Mouse (Mus musculus): ENCODE results near the gene Snta1. TPM values are rescaled to one million over a fixed set of nuclear protein-coding genes. Genes with fewer than 3 reads are reported as not detected.
A peak's percentile ranks its signal among the peaks of the same experiment; 100 is the strongest.

Snta1 gene
- polyA plus RNA-seq, 1 experiment from 2014 or later = 23.7 TPM

DNA sequence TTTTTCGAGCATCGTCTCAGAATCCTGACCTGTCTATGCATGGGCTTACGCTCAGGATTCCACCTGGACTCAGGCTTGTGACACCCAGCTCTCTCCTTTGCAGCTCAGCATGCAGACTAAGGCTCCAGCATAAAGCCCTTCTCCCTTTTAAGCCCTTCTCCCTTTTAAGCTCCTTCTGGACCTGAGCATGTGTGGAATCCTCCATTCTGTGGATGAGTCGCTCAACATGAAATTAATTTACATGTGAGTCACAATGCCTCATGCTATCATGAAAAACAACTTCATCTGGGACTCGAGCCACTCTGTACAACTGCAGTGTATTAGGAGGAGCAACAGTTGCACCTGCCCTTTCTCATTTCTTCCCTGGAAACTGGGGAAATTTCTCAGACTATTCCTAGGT is 14.3 kb upstream of the Snta1 start:
- Histone ChIP-seq H3K27ac (replicated peaks in 1 of 2; ENCODE audit: control insufficient read depth in 1 of 2, insufficient read depth in 1 of 2, low read depth in 2 of 2, low read length in 2 of 2) (no peak overlapping the region), H3K9me3 (ENCODE audit: control insufficient read depth, low read length) (0 out of 2 replicates have a peak, but pooled peaks cover 3% of the 10 kb centered on the region), H3K27me3 (ENCODE audit: control insufficient read depth, insufficient read depth, low read length) (no peaks in the 10 kb centered on the region), H3K36me3 (ENCODE audit: control insufficient read depth, insufficient read depth, low read length) (no peaks in the 10 kb centered on the region), H3K4me3 (ENCODE audit: control insufficient read depth in 1 of 2, insufficient read depth in 1 of 2, low read depth in 1 of 2, low read length in 2 of 2) (no peak overlapping the region), H3K4me1 (ENCODE audit: control insufficient read depth in 2 of 2, insufficient read depth in 2 of 2, low read length in 2 of 2) (peaks cover 6 to 8% of the 10 kb centered on the region in 2 experiments; a peak in 2 of 4 replicates), H3K4me2 (ENCODE audit: low read length) (no peak overlapping the region), H3K9ac (ENCODE audit: low read length) (no peak overlapping the region)
- WGBS = 73% methylated on average over 5 of the region's 5 CpGs
- no peak for ATAC-seq (ENCODE audit: insufficient number of reproducible peaks, insufficient read depth, low FRiP score, low read depth)

DNA sequence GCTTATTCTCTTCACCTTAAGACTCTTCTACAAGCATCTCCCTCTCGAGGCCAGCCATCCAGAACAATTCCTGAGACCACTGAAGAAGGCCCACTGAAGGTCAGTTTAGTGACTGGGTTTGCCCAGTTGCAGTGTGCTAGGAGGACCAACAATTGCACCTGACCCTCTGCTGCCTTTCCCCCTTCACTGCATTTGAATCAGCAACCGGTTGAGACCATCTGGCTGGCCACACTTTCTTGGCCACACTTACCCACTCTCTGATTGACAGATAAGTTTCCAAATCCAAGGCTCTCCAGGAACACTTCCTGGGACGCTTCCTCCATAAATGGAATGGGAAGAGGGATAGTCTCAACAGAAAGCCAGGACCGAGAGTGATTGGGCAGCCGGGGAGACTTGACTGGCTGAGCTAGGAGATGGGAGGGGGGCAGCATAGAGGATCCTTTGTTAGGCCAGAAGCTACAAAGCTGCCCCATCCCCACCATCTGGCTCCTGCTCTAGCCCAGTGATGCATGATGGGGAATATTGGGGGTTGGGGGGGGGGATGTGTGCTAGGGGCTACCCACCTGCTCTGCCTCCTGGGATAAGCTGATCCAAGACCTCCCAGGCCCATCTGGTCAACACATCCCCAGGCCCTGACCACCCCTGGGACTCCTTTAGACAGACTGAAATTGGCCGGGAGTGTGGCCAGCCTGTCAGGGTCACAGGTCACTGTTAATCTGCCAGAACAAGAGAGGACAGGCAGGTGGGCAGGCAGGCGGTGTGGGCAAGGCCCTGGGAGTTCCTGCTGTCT is 13.2 kb upstream of the Snta1 start:
- no peaks in the 10 kb centered on the region for H3K36me3 ChIP-seq (ENCODE audit: control insufficient read depth, insufficient read depth, low read length)
- 55% methylated on average over 7 of the region's 7 CpGs for WGBS
- no peaks in the 10 kb centered on the region for H3K27me3 ChIP-seq (ENCODE audit: control insufficient read depth, insufficient read depth, low read length)
- no peak overlapping the region for H3K4me2 ChIP-seq (ENCODE audit: low read length)
- 0 out of 2 replicates have a peak, but pooled peaks cover 3% of the 10 kb centered on the region for H3K9me3 ChIP-seq (ENCODE audit: control insufficient read depth, low read length)
- no peak overlapping the region for H3K27ac ChIP-seq (replicated peaks in 1 of 2; ENCODE audit: control insufficient read depth in 1 of 2, insufficient read depth in 1 of 2, low read depth in 2 of 2, low read length in 2 of 2)
- peaks cover 0 to 1% of the 10 kb centered on the region in 2 experiments; a peak in 1 of 4 replicates for H3K4me1 ChIP-seq (ENCODE audit: control insufficient read depth in 2 of 2, insufficient read depth in 2 of 2, low read length in 2 of 2)
- no peak overlapping the region for H3K4me3 ChIP-seq (ENCODE audit: control insufficient read depth in 1 of 2, insufficient read depth in 1 of 2, low read depth in 1 of 2, low read length in 2 of 2)
- H3K9ac ChIP-seq (ENCODE audit: low read length) = no peak overlapping the region
- no peak for ATAC-seq (ENCODE audit: insufficient number of reproducible peaks, insufficient read depth, low FRiP score, low read depth)

DNA sequence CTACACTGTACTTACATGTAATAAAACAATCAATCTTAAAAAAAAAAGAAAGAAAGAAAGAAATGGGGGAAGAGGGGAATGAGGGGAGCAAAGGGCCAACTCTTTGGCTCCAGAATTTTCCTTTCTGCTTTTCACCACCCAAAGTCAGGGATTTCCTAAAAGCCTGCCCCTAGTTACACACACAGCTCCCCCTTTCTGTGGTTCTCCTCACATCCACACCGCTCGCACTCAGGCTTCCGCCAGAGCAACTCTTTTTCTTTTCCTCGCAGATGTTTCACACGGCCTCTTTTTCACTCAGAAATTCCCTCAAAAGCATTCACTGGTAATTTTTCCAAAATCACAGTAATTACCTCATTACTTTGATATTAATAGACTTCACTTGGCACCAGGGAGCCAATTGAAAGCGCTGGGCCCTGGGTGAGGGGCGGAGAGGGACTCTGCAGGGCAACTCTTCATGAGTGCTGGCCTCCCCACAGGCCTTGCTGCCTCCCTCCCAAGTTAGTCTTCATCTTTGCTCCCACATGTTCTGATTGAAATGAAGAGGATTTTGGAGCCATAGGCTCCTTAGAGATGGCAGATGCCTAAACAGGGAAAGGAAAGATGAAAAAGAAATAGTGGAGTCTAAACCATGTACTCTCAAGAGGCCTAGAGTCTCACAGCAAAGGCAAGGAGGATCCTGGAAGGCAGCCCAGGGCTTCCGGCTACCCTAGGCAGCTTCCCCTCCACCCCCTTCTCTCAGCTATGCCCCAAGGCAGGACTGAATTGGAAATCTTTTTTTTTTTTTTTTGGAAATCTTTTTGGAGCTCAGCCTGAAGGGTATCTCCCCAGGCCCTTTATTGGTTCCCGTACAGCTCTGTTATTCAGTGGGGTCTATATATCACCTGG is 12.0 kb upstream of the Snta1 start:
- Histone ChIP-seq H3K9me3 (ENCODE audit: control insufficient read depth, low read length) (no peaks in the 10 kb centered on the region), H3K9ac (ENCODE audit: low read length) (no peak overlapping the region), H3K4me3 (ENCODE audit: control insufficient read depth in 1 of 2, insufficient read depth in 1 of 2, low read depth in 1 of 2, low read length in 2 of 2) (no peak overlapping the region), H3K27me3 (ENCODE audit: control insufficient read depth, insufficient read depth, low read length) (no peaks in the 10 kb centered on the region), H3K4me2 (ENCODE audit: low read length) (no peak overlapping the region), H3K36me3 (ENCODE audit: control insufficient read depth, insufficient read depth, low read length) (no peaks in the 10 kb centered on the region), H3K4me1 (ENCODE audit: control insufficient read depth in 2 of 2, insufficient read depth in 2 of 2, low read length in 2 of 2) (no peaks in the 10 kb centered on the region), H3K27ac (replicated peaks in 1 of 2; ENCODE audit: control insufficient read depth in 1 of 2, insufficient read depth in 1 of 2, low read depth in 2 of 2, low read length in 2 of 2) (no peak overlapping the region)
- ATAC-seq (ENCODE audit: insufficient number of reproducible peaks, insufficient read depth, low FRiP score, low read depth) = no peak
- 81% methylated on average over 9 of the region's 9 CpGs for WGBS

DNA sequence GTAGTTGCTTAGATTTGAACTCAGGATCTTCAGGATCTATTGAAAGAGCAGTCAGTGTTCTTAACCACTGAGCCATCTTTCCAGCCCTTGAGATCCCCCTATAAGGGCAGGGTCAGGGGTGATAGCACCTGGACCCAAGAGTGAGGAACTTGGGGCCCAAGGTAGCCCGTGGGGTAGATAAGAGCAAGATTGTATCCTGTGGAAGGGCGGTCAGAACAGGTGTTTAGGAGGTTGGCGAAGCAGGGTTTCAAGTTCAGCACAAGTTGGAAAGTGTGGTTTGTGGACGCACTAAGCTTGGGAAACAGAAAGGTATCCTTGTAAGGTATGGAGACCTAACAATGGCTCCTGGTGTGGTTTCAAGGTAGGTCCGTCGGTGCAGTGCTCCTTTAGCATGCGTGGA is 10.1 kb upstream of the Snta1 start:
- Histone ChIP-seq H3K4me3 (ENCODE audit: control insufficient read depth in 1 of 2, insufficient read depth in 1 of 2, low read depth in 1 of 2, low read length in 2 of 2) (no peak overlapping the region), H3K9me3 (ENCODE audit: control insufficient read depth, low read length) (no peaks in the 10 kb centered on the region), H3K36me3 (ENCODE audit: control insufficient read depth, insufficient read depth, low read length) (no peaks in the 10 kb centered on the region), H3K9ac (ENCODE audit: low read length) (no peak overlapping the region), H3K4me2 (ENCODE audit: low read length) (no peak overlapping the region), H3K27ac (replicated peaks in 1 of 2; ENCODE audit: control insufficient read depth in 1 of 2, insufficient read depth in 1 of 2, low read depth in 2 of 2, low read length in 2 of 2) (no peak overlapping the region), H3K27me3 (ENCODE audit: control insufficient read depth, insufficient read depth, low read length) (no peaks in the 10 kb centered on the region), H3K4me1 (ENCODE audit: control insufficient read depth in 2 of 2, insufficient read depth in 2 of 2, low read length in 2 of 2) (no peaks in the 10 kb centered on the region)
- no peak for ATAC-seq (ENCODE audit: insufficient number of reproducible peaks, insufficient read depth, low FRiP score, low read depth)
- 87% methylated on average over 7 of the region's 7 CpGs for WGBS

DNA sequence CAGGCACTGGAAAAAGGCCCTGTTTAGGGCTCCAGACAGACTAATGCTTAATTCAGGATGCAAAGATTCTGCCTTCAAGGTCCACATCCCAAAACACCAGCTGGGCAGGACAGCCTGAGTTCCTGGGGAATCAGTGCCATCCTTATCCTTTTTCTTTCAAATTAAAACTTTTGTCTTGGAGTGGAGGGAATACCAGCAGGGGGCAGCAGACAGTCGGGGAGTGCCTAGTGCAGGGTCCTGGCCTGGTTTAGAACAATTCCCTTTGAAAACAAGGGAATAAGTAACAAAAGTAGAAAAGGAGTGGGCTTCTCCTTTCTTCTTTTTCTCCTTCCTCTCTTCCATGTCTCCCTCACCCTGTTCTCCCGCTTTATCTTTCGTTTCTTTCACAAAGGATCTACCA is 9.2 kb upstream of the Snta1 start:
- WGBS = 5% methylated on average over 3 of the region's 3 CpGs
- no peaks in the 10 kb centered on the region for H3K4me1 ChIP-seq (ENCODE audit: control insufficient read depth in 2 of 2, insufficient read depth in 2 of 2, low read length in 2 of 2)
- no peak overlapping the region for H3K27ac ChIP-seq (replicated peaks in 1 of 2; ENCODE audit: control insufficient read depth in 1 of 2, insufficient read depth in 1 of 2, low read depth in 2 of 2, low read length in 2 of 2)
- H3K9ac ChIP-seq (ENCODE audit: low read length) = no peak overlapping the region
- no peaks in the 10 kb centered on the region for H3K9me3 ChIP-seq (ENCODE audit: control insufficient read depth, low read length)
- no peak overlapping the region for H3K4me3 ChIP-seq (ENCODE audit: control insufficient read depth in 1 of 2, insufficient read depth in 1 of 2, low read depth in 1 of 2, low read length in 2 of 2)
- ATAC-seq (ENCODE audit: insufficient number of reproducible peaks, insufficient read depth, low FRiP score, low read depth) = no peak
- H3K36me3 ChIP-seq (ENCODE audit: control insufficient read depth, insufficient read depth, low read length) = no peaks in the 10 kb centered on the region
- H3K27me3 ChIP-seq (ENCODE audit: control insufficient read depth, insufficient read depth, low read length) = no peaks in the 10 kb centered on the region
- no peak overlapping the region for H3K4me2 ChIP-seq (ENCODE audit: low read length)

DNA sequence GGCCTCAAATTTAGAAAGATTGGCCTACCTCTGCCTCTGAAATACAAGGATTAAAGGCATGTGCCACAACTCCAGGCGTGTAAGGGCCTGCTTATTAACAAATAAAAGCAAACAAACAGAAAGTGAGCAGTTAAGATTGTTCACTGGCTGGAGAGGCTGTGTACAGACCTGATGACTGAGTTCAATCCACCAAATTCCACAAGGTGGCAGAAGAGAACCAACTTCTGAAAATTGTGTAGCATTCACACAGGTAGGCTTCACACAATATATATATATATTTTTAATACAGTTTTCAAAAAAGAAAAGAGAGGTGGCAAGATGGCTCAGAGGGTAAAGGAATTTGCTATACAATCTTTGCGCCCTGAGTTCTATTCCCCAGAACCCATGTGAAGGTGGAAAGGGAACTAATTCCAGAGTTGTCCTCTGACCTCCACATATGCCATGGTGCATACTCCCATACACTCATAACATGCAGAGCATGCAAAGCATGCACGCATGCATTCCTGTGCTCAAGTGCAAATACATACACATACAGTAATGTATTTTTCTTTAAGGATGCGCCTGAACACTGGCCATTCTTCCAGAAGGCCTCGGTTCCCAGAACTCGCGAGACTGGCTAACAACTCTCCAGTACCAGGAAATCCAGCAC is 4.2 kb upstream of the Snta1 start:
- Histone ChIP-seq H3K4me1 (ENCODE audit: control insufficient read depth in 2 of 2, insufficient read depth in 2 of 2, low read length in 2 of 2) (peaks cover 0 to 15% of the 10 kb centered on the region in 2 experiments; a peak in 2 of 4 replicates), H3K4me2 (ENCODE audit: low read length) (no peak overlapping the region), H3K9ac (ENCODE audit: low read length) (no peak overlapping the region), H3K27me3 (ENCODE audit: control insufficient read depth, insufficient read depth, low read length) (no peaks in the 10 kb centered on the region), H3K27ac (replicated peaks in 1 of 2; ENCODE audit: control insufficient read depth in 1 of 2, insufficient read depth in 1 of 2, low read depth in 2 of 2, low read length in 2 of 2) (no peak overlapping the region), H3K9me3 (ENCODE audit: control insufficient read depth, low read length) (no peaks in the 10 kb centered on the region), H3K4me3 (ENCODE audit: control insufficient read depth in 1 of 2, insufficient read depth in 1 of 2, low read depth in 1 of 2, low read length in 2 of 2) (no peak overlapping the region), H3K36me3 (ENCODE audit: control insufficient read depth, insufficient read depth, low read length) (no peaks in the 10 kb centered on the region)
- no peak for ATAC-seq (ENCODE audit: insufficient number of reproducible peaks, insufficient read depth, low FRiP score, low read depth)
- 61% methylated on average over 7 of the region's 7 CpGs for WGBS

DNA sequence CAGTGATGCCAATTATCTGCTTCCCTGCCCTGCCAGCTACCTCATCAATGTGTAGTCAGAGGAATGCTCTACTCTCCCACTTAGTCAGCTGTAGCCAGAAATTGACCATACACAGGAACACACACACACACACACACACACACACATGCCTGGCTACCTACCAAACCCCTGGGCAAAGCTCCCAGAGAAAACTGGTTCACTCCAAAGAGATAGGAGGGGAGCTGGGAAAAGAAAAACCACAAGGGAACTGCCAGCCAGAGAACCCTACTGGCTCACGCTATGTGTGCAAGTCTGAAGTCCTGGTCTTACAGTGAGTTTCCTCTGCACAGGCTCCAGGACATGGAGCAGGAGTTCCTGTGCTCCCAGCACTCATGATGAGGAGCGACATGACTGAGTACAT is 2.5 kb upstream of the Snta1 start:
- 47% methylated on average over 2 of the region's 2 CpGs for WGBS
- no peaks in the 10 kb centered on the region for H3K9me3 ChIP-seq (ENCODE audit: control insufficient read depth, low read length)
- no peak overlapping the region for H3K4me2 ChIP-seq (ENCODE audit: low read length)
- no peak overlapping the region for H3K4me3 ChIP-seq (ENCODE audit: control insufficient read depth in 1 of 2, insufficient read depth in 1 of 2, low read depth in 1 of 2, low read length in 2 of 2)
- no peak overlapping the region for H3K9ac ChIP-seq (ENCODE audit: low read length)
- peak overlapping the region in 1 of 2 experiments; percentile 39; a peak in 2 of 4 replicates for H3K27ac ChIP-seq (replicated peaks in 1 of 2; ENCODE audit: control insufficient read depth in 1 of 2, insufficient read depth in 1 of 2, low read depth in 2 of 2, low read length in 2 of 2)
- H3K36me3 ChIP-seq (ENCODE audit: control insufficient read depth, insufficient read depth, low read length) = no peaks in the 10 kb centered on the region
- peaks cover 4 to 25% of the 10 kb centered on the region in 2 experiments for H3K4me1 ChIP-seq (ENCODE audit: control insufficient read depth in 2 of 2, insufficient read depth in 2 of 2, low read length in 2 of 2)
- ATAC-seq (ENCODE audit: insufficient number of reproducible peaks, insufficient read depth, low FRiP score, low read depth) = no peak
- no peaks in the 10 kb centered on the region for H3K27me3 ChIP-seq (ENCODE audit: control insufficient read depth, insufficient read depth, low read length)

Measured in heart, embryonic 14.5 days (tissue).